Mouse (Mus musculus): Measurements from ENCODE around the gene Trio.

- TF ChIP-seq POLR2A (IDR thresholded peaks at IDR 0.05; ENCODE audit: insufficient read length, low read depth), result no peak
- TF ChIP-seq POLR2AphosphoS2 (IDR thresholded peaks at IDR 0.05; ENCODE audit: insufficient read length, low read depth), result no peak
- no peak for TF ChIP-seq CEBPB (IDR thresholded peaks at IDR 0.05; ENCODE audit: insufficient read depth, poor library complexity, severe bottlenecking)
- no peak for TF ChIP-seq E2F4 (IDR thresholded peaks at IDR 0.05; ENCODE audit: insufficient read depth)
- TF ChIP-seq TCF12 (IDR thresholded peaks at IDR 0.05; ENCODE audit: insufficient read depth, poor library complexity, severe bottlenecking), result no peak
- TF ChIP-seq TCF3 (IDR thresholded peaks at IDR 0.05; ENCODE audit: insufficient read length, low read depth), result no peak
- TF ChIP-seq USF1 (IDR thresholded peaks at IDR 0.05; ENCODE audit: low read depth), result no peak
- TF ChIP-seq MYOD1 (IDR thresholded peaks at IDR 0.05; ENCODE audit: control insufficient read depth in 1 of 3, insufficient read length in 2 of 3, low read depth in 2 of 3), result peak in 1 of 3 experiments; percentile 6
- TF ChIP-seq MYOG (IDR thresholded peaks at IDR 0.05; ENCODE audit: control insufficient read depth in 1 of 3, insufficient read depth in 1 of 3, insufficient read length in 2 of 3, low read depth in 2 of 3), result peak in 1 of 3 experiments; percentile 39
- TF ChIP-seq REST (IDR thresholded peaks at IDR 0.05; ENCODE audit: insufficient read depth, insufficient read length), result no peak
- no peak for TF ChIP-seq MAX (IDR thresholded peaks at IDR 0.05; ENCODE audit: low read depth)
Measured at GRCm38 (mm10) chr15:27955614-27956013, 70.0 kb downstream of the Trio start.

Measured in myocyte (in vitro differentiated cells).